Mouse (Mus musculus): ENCODE results near the gene Sema3f. TPM values are rescaled to one million over a fixed set of nuclear protein-coding genes. Genes with fewer than 3 reads are reported as not detected.

The Sema3f gene
- polyA plus RNA-seq, 1 experiment from 2014 or later = 0.86 TPM

DNA sequence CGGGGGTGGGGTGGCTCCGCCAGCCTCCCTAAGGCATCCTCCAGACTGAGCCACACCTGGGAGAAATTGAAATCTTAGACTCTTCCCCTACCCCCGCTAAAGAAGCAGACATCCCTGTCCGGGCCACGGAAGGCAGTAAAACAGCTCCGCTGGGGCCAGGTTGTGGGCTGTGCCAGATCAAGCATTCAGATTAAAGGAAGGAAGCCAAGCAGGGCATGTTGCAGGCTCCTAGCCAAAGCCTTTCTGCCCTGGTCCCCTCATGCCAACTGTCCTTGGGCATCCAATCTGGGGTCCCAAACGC lies 25.9 kb upstream of the Sema3f start:
- no peak for ATAC-seq (ENCODE audit: low read depth)
- Histone ChIP-seq H3K4me1 (ENCODE audit: control insufficient read depth, low read depth, low read length) (peaks cover 7% of the 10 kb centered on the region; the same call in 1 of the 2 replicates), H3K9ac (ENCODE audit: low read depth, low read length) (no peak overlapping the region), H3K9me3 (replicated peaks; ENCODE audit: control insufficient read depth, low read length) (no peaks in the 10 kb centered on the region), H3K27ac (ENCODE audit: low read length) (no peak overlapping the region), H3K4me3 (ENCODE audit: low read depth, low read length) (no peak overlapping the region), H3K4me2 (ENCODE audit: low read depth, low read length) (no peak overlapping the region), H3K27me3 (ENCODE audit: control insufficient read depth, insufficient read depth, low read depth, low read length) (peaks cover 22% of the 10 kb centered on the region), H3K36me3 (ENCODE audit: control insufficient read depth, insufficient read depth) (peaks cover 22% of the 10 kb centered on the region)
- 1% methylated on average over 7 of the region's 7 CpGs for WGBS (ENCODE audit: insufficient replicate concordance)

- Histone ChIP-seq H3K27ac (ENCODE audit: low read length) (no peak overlapping the region), H3K4me2 (ENCODE audit: low read depth, low read length) (no peak overlapping the region), H3K4me3 (ENCODE audit: low read depth, low read length) (no peak overlapping the region), H3K4me1 (ENCODE audit: control insufficient read depth, low read depth, low read length) (peaks cover 7% of the 10 kb centered on the region; the same call in 1 of the 2 replicates), H3K9ac (ENCODE audit: low read depth, low read length) (no peak overlapping the region), H3K36me3 (ENCODE audit: control insufficient read depth, insufficient read depth) (peaks cover 16% of the 10 kb centered on the region), H3K9me3 (replicated peaks; ENCODE audit: control insufficient read depth, low read length) (no peaks in the 10 kb centered on the region), H3K27me3 (ENCODE audit: control insufficient read depth, insufficient read depth, low read depth, low read length) (peaks cover 22% of the 10 kb centered on the region)
- ATAC-seq (ENCODE audit: low read depth) = no peak
- WGBS (ENCODE audit: insufficient replicate concordance) = 10% methylated on average over 17 of the region's 17 CpGs
Observed at GRCm38 (mm10) chr9:107735356-107736184, 25.3 kb upstream of the Sema3f start.

DNA sequence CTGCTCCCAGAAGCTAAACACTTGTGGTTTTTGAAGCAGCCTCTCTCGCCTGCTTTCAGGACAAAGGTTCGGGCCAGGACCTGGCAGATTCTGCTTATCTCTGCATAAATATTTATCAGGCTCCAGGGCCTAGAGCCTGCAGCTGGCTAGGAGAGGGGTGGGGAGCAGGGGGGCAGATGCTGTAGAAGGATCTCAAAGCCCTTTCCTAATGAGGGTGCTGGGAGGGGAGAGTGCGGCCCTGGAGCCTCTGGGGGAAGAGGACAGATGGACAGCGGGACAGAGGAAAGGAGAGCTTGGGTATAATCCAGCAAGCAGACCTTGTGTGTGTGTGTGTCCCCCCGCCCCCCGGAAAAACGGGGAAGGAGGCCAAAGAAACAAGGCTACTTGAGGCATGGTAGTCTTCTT lies 24.3 kb upstream of the Sema3f start:
- H3K4me2 ChIP-seq (ENCODE audit: low read depth, low read length) = no peak overlapping the region
- ATAC-seq (ENCODE audit: low read depth) = no peak
- WGBS (ENCODE audit: insufficient replicate concordance) = 12% methylated on average over 6 of the region's 7 CpGs
- H3K27ac ChIP-seq (ENCODE audit: low read length) = no peak overlapping the region
- H3K9ac ChIP-seq (ENCODE audit: low read depth, low read length) = no peak overlapping the region
- peaks cover 7% of the 10 kb centered on the region; the same call in 1 of the 2 replicates for H3K4me1 ChIP-seq (ENCODE audit: control insufficient read depth, low read depth, low read length)
- no peaks in the 10 kb centered on the region for H3K9me3 ChIP-seq (replicated peaks; ENCODE audit: control insufficient read depth, low read length)
- no peak overlapping the region for H3K4me3 ChIP-seq (ENCODE audit: low read depth, low read length)
- H3K27me3 ChIP-seq (ENCODE audit: control insufficient read depth, insufficient read depth, low read depth, low read length) = peaks cover 22% of the 10 kb centered on the region
- H3K36me3 ChIP-seq (ENCODE audit: control insufficient read depth, insufficient read depth) = peaks cover 9% of the 10 kb centered on the region

GRCm38 (mm10) chr9:107729709-107730108 lies 19.4 kb upstream of the Sema3f start:
- ATAC-seq (ENCODE audit: low read depth) = no peak
- Histone ChIP-seq H3K4me2 (ENCODE audit: low read depth, low read length) (no peak overlapping the region), H3K9me3 (replicated peaks; ENCODE audit: control insufficient read depth, low read length) (no peaks in the 10 kb centered on the region), H3K4me3 (ENCODE audit: low read depth, low read length) (no peak overlapping the region), H3K27me3 (ENCODE audit: control insufficient read depth, insufficient read depth, low read depth, low read length) (0 out of 2 replicates have a peak, but pooled peaks cover 2% of the 10 kb centered on the region), H3K9ac (ENCODE audit: low read depth, low read length) (no peak overlapping the region), H3K36me3 (ENCODE audit: control insufficient read depth, insufficient read depth) (no peaks in the 10 kb centered on the region), H3K4me1 (ENCODE audit: control insufficient read depth, low read depth, low read length) (no peaks in the 10 kb centered on the region), H3K27ac (ENCODE audit: low read length) (no peak overlapping the region)
- 52% methylated on average over 3 of the region's 3 CpGs for whole genome bisulfite sequencing (ENCODE audit: insufficient replicate concordance)

DNA sequence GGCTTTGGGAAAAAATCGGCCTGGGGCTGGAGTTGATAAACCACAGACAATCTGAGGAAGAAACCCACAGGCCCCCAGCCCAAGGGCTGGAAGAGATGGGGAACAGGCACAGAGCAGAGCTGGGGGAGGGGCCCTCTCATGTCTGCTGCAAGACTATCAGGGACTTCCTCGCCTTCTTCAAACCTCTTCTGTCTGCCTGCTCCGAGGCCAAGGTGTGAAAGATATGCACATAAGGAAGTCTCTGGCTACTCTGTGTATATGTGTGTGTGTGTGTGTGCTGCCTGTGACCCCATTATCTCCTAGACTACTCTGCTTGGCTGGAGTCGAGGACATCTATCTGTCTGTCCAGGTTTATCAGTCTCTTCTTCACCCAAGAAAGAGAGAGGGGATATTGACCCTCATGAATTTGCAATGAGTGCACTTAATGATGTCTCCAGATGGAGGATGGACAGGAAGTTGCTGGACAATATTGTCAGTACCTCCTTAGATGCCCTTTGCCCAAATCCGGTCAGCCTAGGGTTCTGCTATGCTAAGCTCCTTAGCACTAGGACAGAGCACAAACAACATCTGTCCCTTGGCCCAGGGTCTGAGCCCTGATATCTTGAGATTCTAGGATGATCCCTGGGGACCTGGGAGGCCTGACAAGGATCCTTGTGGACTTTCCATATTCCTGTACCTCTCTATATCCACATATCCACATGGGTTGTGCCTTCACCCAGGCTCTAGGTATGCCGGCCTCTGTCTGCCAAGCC lies 18.8 kb upstream of the Sema3f start:
- no peak for ATAC-seq (ENCODE audit: low read depth)
- no peaks in the 10 kb centered on the region for H3K9me3 ChIP-seq (replicated peaks; ENCODE audit: control insufficient read depth, low read length)
- no peak overlapping the region for H3K4me3 ChIP-seq (ENCODE audit: low read depth, low read length)
- H3K9ac ChIP-seq (ENCODE audit: low read depth, low read length) = no peak overlapping the region
- H3K27me3 ChIP-seq (ENCODE audit: control insufficient read depth, insufficient read depth, low read depth, low read length) = 0 out of 2 replicates have a peak, but pooled peaks cover under 1% of the 10 kb centered on the region
- no peak overlapping the region for H3K4me2 ChIP-seq (ENCODE audit: low read depth, low read length)
- H3K27ac ChIP-seq (ENCODE audit: low read length) = no peak overlapping the region
- no peaks in the 10 kb centered on the region for H3K4me1 ChIP-seq (ENCODE audit: control insufficient read depth, low read depth, low read length)
- 33% methylated on average over 6 of the region's 6 CpGs for WGBS (ENCODE audit: insufficient replicate concordance)
- no peaks in the 10 kb centered on the region for H3K36me3 ChIP-seq (ENCODE audit: control insufficient read depth, insufficient read depth)

GRCm38 (mm10) chr9:107727041-107727440 lies 16.8 kb upstream of the Sema3f start:
- Histone ChIP-seq H3K4me2 (ENCODE audit: low read depth, low read length) (no peak overlapping the region), H3K9me3 (replicated peaks; ENCODE audit: control insufficient read depth, low read length) (no peaks in the 10 kb centered on the region), H3K4me3 (ENCODE audit: low read depth, low read length) (no peak overlapping the region), H3K36me3 (ENCODE audit: control insufficient read depth, insufficient read depth) (no peaks in the 10 kb centered on the region), H3K9ac (ENCODE audit: low read depth, low read length) (no peak overlapping the region), H3K27me3 (ENCODE audit: control insufficient read depth, insufficient read depth, low read depth, low read length) (no peaks in the 10 kb centered on the region), H3K4me1 (ENCODE audit: control insufficient read depth, low read depth, low read length) (peaks cover 10% of the 10 kb centered on the region), H3K27ac (ENCODE audit: low read length) (no peak overlapping the region)
- 42% methylated on average over 3 of the region's 3 CpGs for WGBS (ENCODE audit: insufficient replicate concordance)
- no peak for ATAC-seq (ENCODE audit: low read depth)

- Histone ChIP-seq H3K27me3 (ENCODE audit: control insufficient read depth, insufficient read depth, low read depth, low read length) (no peaks in the 10 kb centered on the region), H3K27ac (ENCODE audit: low read length) (peak overlapping the region; percentile 43; the same call in 1 of the 2 replicates), H3K4me3 (ENCODE audit: low read depth, low read length) (no peak overlapping the region), H3K4me1 (ENCODE audit: control insufficient read depth, low read depth, low read length) (peaks cover 10% of the 10 kb centered on the region), H3K9me3 (replicated peaks; ENCODE audit: control insufficient read depth, low read length) (no peaks in the 10 kb centered on the region), H3K36me3 (ENCODE audit: control insufficient read depth, insufficient read depth) (no peaks in the 10 kb centered on the region), H3K4me2 (ENCODE audit: low read depth, low read length) (no peak overlapping the region), H3K9ac (ENCODE audit: low read depth, low read length) (no peak overlapping the region)
- WGBS (ENCODE audit: insufficient replicate concordance) = 68% methylated on average over 1 of the region's 1 CpGs
- peak; percentile 27; the same call in 1 of the 2 replicates for ATAC-seq (ENCODE audit: low read depth)
Observed at GRCm38 (mm10) chr9:107724796-107725195, 14.5 kb upstream of the Sema3f start.

- Histone ChIP-seq H3K9me3 (replicated peaks; ENCODE audit: control insufficient read depth, low read length) (no peaks in the 10 kb centered on the region), H3K36me3 (ENCODE audit: control insufficient read depth, insufficient read depth) (no peaks in the 10 kb centered on the region), H3K4me3 (ENCODE audit: low read depth, low read length) (no peak overlapping the region), H3K4me2 (ENCODE audit: low read depth, low read length) (no peak overlapping the region; the same call in 1 of the 2 replicates), H3K9ac (ENCODE audit: low read depth, low read length) (no peak overlapping the region), H3K4me1 (ENCODE audit: control insufficient read depth, low read depth, low read length) (peaks cover 10% of the 10 kb centered on the region), H3K27me3 (ENCODE audit: control insufficient read depth, insufficient read depth, low read depth, low read length) (no peaks in the 10 kb centered on the region; the same call in 1 of the 2 replicates), H3K27ac (ENCODE audit: low read length) (peak overlapping the region; percentile 43; the same call in 1 of the 2 replicates)
- peak; percentile 38 for ATAC-seq (ENCODE audit: low read depth)
- 3% methylated on average over 10 of the region's 11 CpGs for WGBS (ENCODE audit: insufficient replicate concordance)
Observed at GRCm38 (mm10) chr9:107723794-107724531, 13.7 kb upstream of the Sema3f start.
